Mouse (Mus musculus) thymus, postnatal 10 days (tissue): Measurements from ENCODE around the gene Sytl1.

ENCODE experiments used
- DNase-seq, 2 experiments: peaks; one replicate each; pipeline ENCODE4 v3.0.0; 2021; ENCODE audit warnings: low spot score in 2 of 2

Gene Sytl1

DNA sequence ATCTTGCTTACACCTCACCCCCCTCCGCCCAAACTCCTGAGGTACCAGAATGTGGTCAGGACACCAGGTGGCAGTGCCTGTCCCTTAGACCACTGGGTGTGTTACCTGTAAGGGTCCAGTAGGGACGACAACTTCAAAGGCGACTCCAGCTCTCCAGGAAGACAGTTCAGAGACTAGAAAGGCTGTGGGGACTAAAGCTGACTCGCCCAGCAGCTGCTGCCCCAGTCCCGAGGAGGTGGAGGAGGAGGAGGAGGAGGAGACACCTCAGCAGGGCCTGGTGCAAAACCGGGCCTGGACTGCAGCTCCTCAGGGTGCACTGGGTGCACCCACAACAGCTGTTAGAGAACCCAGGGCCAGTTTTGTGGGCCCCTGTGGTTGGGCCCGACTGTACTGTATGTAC lies at the start of gene Sytl1:
Gene Sytl1, minus strand, starts transcription at position 232 of the 400 bp plus-strand sequence.
- peak in 1 of 2 experiments; percentile 37 for DNase-seq

- peak; percentile 70 to 92 for DNase-seq
These were observed 47.0 kb upstream of the Sytl1 start for GRCm38 (mm10) chr4:133309948-133310347.

DNA sequence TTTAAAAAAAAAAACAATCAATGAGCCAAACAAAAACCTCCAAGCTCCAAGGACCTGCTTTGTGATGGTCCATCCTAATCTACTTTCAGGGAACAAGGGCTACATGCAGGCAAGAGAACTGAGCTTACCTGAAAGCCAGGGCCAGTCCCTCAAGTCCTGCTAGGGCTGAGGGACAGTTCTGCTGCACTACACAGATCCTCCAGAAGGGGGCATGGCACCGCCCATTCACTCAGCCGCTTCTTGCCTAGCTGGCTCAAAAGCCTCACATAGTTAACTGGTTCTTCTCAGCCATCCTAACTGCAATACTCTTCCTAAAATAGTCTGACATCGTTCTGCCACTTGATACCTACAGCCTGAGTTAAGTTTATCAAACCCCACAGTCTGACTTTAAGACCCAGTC lies 44.4 kb upstream of the Sytl1 start:
- peak in 1 of 2 experiments; percentile 54 for DNase-seq

- no peak for DNase-seq
These were observed 42.9 kb upstream of the Sytl1 start for GRCm38 (mm10) chr4:133305825-133306224.

DNA sequence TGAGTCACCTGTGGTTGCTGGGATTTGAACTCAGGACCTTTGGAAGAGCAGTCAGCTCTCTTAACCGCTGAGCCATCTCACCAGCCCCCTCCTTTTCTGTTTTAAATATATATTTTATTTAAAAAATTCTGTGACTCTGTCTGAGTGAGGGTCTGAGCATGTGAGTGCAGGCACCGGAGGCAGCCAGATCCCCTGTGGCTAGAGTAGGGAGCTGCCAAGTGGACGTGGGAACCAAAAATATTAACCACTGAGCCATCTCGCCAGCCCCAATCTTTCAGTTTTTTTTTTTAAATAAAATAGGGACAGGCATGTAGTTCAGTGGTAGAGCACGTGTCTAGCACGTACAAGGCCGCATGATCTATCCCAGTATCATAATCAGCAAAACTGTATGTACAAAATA lies 41.9 kb upstream of the Sytl1 start:
- no peak for DNase-seq

GRCm38 (mm10) chr4:133302668-133303067 lies 39.8 kb upstream of the Sytl1 start:
- no peak for DNase-seq

- peak in 1 of 2 experiments; percentile 70 for DNase-seq
These were observed 38.9 kb upstream of the Sytl1 start for GRCm38 (mm10) chr4:133301802-133302201.

DNA sequence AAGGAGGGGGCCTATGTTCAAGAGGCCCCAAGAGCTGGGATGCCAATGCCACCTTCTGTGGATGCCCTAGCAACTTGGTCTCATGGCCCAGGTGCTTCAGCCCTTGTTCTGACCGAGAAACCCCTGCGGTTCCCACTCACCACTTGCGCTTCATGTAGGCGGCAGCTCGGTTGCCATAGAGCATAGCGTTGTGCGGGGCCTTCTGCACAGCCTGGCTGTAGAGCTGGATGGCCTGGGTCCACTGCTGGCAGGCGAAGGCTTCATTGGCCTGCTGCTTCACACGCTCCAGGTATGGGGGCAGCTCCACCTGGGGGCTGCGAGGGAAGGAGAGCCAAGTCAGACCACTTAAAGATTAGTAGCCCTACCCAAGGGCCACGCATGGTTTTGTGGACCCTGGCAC lies 37.5 kb upstream of the Sytl1 start:
- DNase-seq: no peak

DNA sequence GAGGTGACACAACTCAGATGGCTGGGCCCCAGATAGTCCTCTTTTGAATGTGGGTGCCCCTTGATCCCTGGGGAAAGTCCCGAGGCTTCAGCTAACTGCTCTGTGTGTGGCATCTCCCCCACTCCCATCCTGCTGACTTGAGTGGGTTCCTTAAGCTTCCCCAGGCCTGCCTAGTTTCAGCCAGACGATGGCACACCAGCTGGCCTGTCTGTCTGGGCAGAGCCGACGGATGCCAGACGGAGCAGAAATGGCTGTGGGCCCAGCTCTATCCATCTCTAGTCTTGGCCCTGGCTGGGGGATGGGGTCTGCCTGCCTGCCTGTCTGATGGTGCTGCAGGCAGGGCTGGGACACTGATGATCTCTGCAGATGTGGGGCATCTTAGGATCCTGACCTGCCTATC lies 36.8 kb upstream of the Sytl1 start:
- no peak for DNase-seq

DNA sequence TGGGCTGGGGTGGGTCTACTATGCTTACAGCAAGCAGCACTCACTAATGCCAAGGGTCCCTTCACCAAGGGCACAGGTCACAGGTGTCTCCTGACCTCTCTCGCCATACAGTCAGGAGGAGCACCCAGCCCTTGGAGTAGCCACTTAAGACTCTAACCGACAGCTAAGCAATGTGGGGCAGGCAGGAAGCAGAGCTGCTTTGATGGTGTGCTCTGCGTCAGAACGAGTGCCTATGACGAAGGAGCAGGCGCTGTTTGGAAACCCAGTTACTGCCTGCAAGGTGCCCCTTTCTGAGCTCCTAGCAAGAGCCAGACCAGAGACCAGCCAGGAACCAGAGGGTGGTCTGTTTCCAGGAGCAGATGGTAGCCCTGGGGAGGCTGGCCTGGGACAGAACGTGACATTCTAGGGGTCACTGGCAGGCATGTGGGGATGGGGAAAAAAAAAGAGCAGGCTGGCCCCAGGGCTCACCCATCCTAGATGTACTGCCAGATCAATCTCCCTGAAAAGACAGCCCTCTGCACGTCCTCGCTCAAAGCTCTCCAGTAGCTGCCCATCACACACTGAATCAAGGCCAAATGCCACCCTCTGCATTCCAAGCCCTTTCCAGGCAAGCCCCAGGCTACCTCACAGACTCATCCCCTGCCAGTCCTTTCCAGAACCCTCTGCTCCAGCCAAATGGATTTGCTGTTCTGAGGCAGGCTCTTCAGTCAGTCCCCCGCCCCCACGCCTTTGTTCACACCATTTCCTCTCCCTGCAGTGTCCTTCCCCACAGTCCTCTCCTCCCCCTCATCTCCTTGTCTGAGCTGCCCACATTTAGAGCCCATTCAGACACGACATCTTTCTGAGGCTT lies 35.8 kb upstream of the Sytl1 start:
- DNase-seq: peak; percentile 73

DNA sequence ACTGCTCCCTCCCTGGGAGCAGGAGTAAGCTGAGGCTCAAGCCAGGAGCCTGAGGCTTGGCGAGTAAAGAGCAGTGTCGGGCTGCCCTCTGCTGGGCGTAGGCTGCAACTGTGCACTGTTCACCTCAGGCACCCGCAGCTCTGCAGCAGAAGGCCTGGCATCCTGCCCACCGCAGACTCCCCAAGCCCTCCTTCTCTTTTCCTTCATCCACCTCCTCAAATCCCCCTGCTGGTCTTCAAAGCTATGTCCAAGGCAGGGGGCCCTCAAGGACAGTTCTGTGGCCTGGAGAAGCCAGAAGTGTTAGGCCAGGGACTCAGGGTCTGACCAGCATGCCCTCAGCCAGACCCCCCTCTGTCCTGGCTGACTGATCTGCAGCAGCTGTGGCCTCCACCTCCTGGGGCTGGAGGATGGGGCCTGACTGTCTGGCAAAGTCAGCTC lies 34.9 kb upstream of the Sytl1 start:
- DNase-seq: peak; percentile 84 to 91

DNA sequence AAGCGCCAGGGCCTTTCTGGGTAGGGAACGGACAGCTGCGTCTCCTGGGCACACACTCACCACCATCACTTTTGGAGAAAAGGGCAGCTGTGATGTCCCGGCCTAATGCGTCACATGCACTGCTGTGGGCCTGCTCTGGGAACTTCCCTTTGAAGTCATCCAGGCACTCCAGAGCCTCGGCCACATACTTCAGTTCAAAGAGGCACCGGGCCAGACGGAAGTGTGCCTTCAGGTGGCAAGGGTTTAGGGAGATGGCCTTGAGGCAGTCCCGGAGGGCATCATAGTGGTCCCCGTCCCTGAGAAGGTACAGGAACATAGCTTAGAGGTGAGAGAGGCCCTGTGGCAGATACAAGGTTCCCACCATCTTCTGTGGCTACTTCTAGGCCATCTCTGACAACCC lies 34.4 kb upstream of the Sytl1 start:
- DNase-seq: no peak

- DNase-seq: no peak
These were observed 31.2 kb upstream of the Sytl1 start for GRCm38 (mm10) chr4:133294084-133294483.

DNA sequence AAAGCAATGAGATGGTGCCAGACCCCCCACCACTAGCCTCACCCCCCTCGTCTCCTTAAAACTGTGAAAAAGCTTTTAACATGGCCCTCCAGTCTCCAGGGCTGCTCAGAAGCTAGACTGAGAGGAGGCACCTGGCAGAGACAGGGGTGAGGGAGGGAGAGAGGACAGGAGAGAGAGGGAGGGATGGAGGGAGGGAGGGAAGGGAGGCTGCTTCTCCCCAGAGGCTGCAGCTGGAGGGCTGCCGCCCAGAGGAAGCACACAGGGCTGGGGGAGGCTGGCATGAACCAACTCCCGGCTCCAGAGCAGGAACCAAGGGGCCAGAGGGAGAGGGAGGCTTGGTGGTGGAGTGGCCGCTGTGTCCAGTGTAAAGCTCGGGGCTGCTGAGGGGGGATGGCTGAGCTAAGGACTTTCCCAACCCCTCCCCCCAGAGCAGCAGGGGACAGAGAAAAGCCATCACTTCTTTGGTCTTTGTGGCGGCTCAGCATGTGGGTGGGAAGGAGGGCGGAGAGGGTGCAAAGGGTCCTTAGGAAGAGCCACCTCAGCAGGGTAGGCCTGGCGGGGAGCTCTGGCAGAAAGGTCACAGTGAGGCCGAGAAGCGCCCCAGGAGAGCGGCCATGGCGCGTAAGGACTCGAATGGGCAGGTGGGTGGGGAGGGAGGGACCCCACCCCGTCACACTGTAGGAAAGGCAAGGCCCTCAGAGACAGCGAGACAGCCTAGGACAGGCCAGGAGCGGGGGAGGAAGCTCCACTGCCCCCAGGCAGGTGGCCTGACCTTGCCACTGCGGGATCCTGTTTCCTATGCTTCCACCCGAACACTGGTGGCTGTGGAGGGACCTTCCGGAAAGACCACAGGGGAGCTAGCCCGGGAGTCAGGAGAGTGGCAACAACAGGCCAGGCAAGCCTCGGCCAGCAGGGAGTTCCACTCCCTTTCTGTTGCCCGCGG lies 30.3 kb upstream of the Sytl1 start:
- DNase-seq: peak; percentile 49 to 55

DNA sequence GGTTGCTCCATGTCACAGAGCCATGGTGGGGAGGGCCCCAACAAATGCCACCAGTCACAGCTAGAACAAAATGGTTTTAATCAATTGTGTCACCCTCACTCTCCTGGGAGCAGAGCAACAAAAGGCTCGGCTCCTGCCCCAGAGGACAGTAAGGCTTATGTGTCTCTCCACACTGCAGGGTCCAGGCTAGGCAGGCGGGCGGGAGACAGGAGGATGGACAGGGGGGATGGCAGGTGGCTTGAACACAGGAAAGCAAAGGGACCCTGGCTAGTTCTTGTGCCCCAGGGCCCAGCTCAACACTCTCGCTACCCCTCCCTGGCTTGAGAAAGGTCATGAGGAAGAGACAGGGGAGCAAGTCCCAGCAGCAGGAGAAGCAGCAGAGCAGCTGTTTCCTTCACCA lies 29.5 kb upstream of the Sytl1 start:
- no peak for DNase-seq

- no peak for DNase-seq
These were observed 28.3 kb upstream of the Sytl1 start for GRCm38 (mm10) chr4:133291255-133291654.

GRCm38 (mm10) chr4:133286476-133287077 lies 23.7 kb upstream of the Sytl1 start:
- no peak for DNase-seq

- no peak for DNase-seq
These were observed 23.0 kb upstream of the Sytl1 start for GRCm38 (mm10) chr4:133285950-133286349.

DNA sequence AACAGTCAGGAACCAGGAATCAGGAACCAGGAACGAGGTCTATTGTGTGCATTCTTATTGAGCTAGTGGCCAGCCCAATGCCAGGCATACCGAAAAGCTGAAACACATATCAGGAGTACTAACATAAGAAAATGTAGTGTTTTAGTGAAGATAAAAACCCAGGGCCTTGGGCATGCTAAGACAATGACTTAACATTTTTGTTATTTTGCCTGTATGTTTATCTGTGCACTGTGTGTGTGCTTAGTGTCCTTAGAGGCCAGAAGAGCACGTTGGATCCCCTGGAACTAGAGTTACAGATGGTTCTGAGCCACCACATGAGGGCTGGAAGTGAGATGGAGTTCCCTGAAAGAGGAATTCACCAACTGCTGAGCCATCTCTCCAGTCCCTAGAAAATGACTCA lies 22.4 kb upstream of the Sytl1 start:
- no peak for DNase-seq

GRCm38 (mm10) chr4:133282656-133283055 lies 19.7 kb upstream of the Sytl1 start:
- no peak for DNase-seq

GRCm38 (mm10) chr4:133281951-133282481 lies 19.1 kb upstream of the Sytl1 start:
- DNase-seq: no peak

DNA sequence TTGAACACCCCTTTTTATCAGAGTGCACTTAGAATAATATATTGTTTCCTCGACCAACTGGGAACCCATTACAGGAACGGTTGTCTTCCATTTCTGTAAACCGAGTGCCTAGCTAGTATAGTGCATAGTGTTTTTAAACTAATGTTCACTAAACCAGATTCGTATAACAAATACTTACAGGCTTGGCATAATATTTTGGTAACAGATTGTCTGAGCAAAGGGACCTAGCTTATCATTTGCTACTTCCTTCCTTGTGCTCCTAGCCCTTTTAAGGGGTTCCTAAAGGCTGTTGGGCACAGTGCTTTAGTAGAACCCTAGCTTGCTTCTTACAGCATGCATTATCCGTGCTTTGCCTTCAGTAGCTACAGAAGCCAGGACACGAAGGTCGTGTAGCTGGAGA lies 18.6 kb upstream of the Sytl1 start:
- DNase-seq: no peak
